Mouse (Mus musculus): Measurements from ENCODE around the gene Chrm5. TPM values are rescaled to one million over a fixed set of nuclear protein-coding genes. Genes with fewer than 3 reads are reported as not detected.

Gene Chrm5
- total RNA-seq (2014; fragmentation: Nextera tagmentation) (not detected in 2 replicates), total RNA-seq (2017) (not detected in 2 replicates), polyA plus RNA-seq (2012) (not detected in 2 replicates)

GRCm38 (mm10) chr2:112480669-112481068, at the start of gene Chrm5:
TSS of gene Chrm5 (minus strand) at chr2:112480769.
- ATAC-seq (ENCODE audit: extremely low read depth, insufficient number of reproducible peaks, low FRiP score, poor library complexity, severe bottlenecking): no peak
- peaks cover 11% of the 10 kb centered on the region for H3K27me3 ChIP-seq (ENCODE audit: insufficient read depth, low read length)
- TF ChIP-seq GATA2 (IDR thresholded peaks at IDR 0.05; ENCODE audit: borderline replicate concordance, low read depth, low read length): no peak
- TF ChIP-seq GATA1 (IDR thresholded peaks at IDR 0.05; ENCODE audit: borderline replicate concordance, low read length): no peak
- no peak for TF ChIP-seq TAL1 (conservative IDR thresholded peaks at IDR 0.05; ENCODE audit: low read depth, low read length)
- no peak for TF ChIP-seq CTCF (IDR thresholded peaks at IDR 0.05; ENCODE audit: low read depth, low read length)
- TF ChIP-seq POLR2AphosphoS5 (IDR thresholded peaks at IDR 0.05; ENCODE audit: insufficient replicate concordance, low read depth, low read length): no peak

GRCm38 (mm10) chr2:112526933-112527332, 46.4 kb upstream of the Chrm5 start:
- TF ChIP-seq GATA2 (IDR thresholded peaks at IDR 0.05; ENCODE audit: borderline replicate concordance, low read depth, low read length): no peak
- no peak for TF ChIP-seq GATA1 (IDR thresholded peaks at IDR 0.05; ENCODE audit: borderline replicate concordance, low read length)
- no peak for TF ChIP-seq POLR2AphosphoS5 (IDR thresholded peaks at IDR 0.05; ENCODE audit: insufficient replicate concordance, low read depth, low read length)
- no peak for TF ChIP-seq TAL1 (conservative IDR thresholded peaks at IDR 0.05; ENCODE audit: low read depth, low read length)
- no peak for TF ChIP-seq CTCF (IDR thresholded peaks at IDR 0.05; ENCODE audit: low read depth, low read length)
- H3K36me3 ChIP-seq (replicated peaks): peaks cover 14% of the 10 kb centered on the region
- peaks cover 3% of the 10 kb centered on the region for H3K9me3 ChIP-seq (replicated peaks)
- no peak overlapping the region for H3K4me3 ChIP-seq (ENCODE audit: low read depth, low read length)
- H3K27me3 ChIP-seq (ENCODE audit: insufficient read depth, low read length): no peaks in the 10 kb centered on the region
- no peak for DNase-seq (ENCODE audit: low spot score)
- ATAC-seq (ENCODE audit: extremely low read depth, insufficient number of reproducible peaks, low FRiP score, poor library complexity, severe bottlenecking): no peak
- H3K4me1 ChIP-seq (ENCODE audit: insufficient read depth, low read depth, low read length): no peaks in the 10 kb centered on the region; the same call in 1 of the 2 replicates

More at GRCm38 (mm10) chr2:112480669-112481068, at the start of gene Chrm5:
- H3K36me3 ChIP-seq (replicated peaks): no peaks in the 10 kb centered on the region
- H3K4me3 ChIP-seq (ENCODE audit: low read depth, low read length): no peak within 1 kb of the TSS
- DNase-seq (ENCODE audit: low spot score): no peak
- H3K4me1 ChIP-seq (ENCODE audit: insufficient read depth, low read depth, low read length): peaks cover 3% of the 10 kb centered on the region; the same call in 1 of the 2 replicates
- H3K9me3 ChIP-seq (replicated peaks): no peaks in the 10 kb centered on the region

- Histone ChIP-seq H3K36me3 (replicated peaks) (peaks cover 22% of the 10 kb centered on the region), H3K27me3 (ENCODE audit: insufficient read depth, low read length) (no peaks in the 10 kb centered on the region), H3K4me1 (ENCODE audit: insufficient read depth, low read depth, low read length) (peaks cover 2% of the 10 kb centered on the region), H3K4me3 (ENCODE audit: low read depth, low read length) (no peak overlapping the region), H3K9me3 (replicated peaks) (no peaks in the 10 kb centered on the region)
- DNase-seq (ENCODE audit: low spot score): no peak
- no peak for ATAC-seq (ENCODE audit: extremely low read depth, insufficient number of reproducible peaks, low FRiP score, poor library complexity, severe bottlenecking)
- TF ChIP-seq CTCF (IDR thresholded peaks at IDR 0.05; ENCODE audit: low read depth, low read length) (no peak), POLR2AphosphoS5 (IDR thresholded peaks at IDR 0.05; ENCODE audit: insufficient replicate concordance, low read depth, low read length) (no peak), TAL1 (conservative IDR thresholded peaks at IDR 0.05; ENCODE audit: low read depth, low read length) (no peak), GATA2 (IDR thresholded peaks at IDR 0.05; ENCODE audit: borderline replicate concordance, low read depth, low read length) (no peak), GATA1 (IDR thresholded peaks at IDR 0.05; ENCODE audit: borderline replicate concordance, low read length) (no peak)
Measured at GRCm38 (mm10) chr2:112520526-112521482, 40.2 kb upstream of the Chrm5 start.

- Histone ChIP-seq H3K36me3 (replicated peaks) (peaks cover 37% of the 10 kb centered on the region), H3K4me3 (ENCODE audit: low read depth, low read length) (no peak overlapping the region), H3K9me3 (replicated peaks) (no peaks in the 10 kb centered on the region), H3K27me3 (ENCODE audit: insufficient read depth, low read length) (no peaks in the 10 kb centered on the region), H3K4me1 (ENCODE audit: insufficient read depth, low read depth, low read length) (peaks cover 2% of the 10 kb centered on the region)
- ATAC-seq (ENCODE audit: extremely low read depth, insufficient number of reproducible peaks, low FRiP score, poor library complexity, severe bottlenecking): no peak
- DNase-seq (ENCODE audit: low spot score): no peak
- TF ChIP-seq POLR2AphosphoS5 (IDR thresholded peaks at IDR 0.05; ENCODE audit: insufficient replicate concordance, low read depth, low read length) (no peak), TAL1 (conservative IDR thresholded peaks at IDR 0.05; ENCODE audit: low read depth, low read length) (no peak), CTCF (IDR thresholded peaks at IDR 0.05; ENCODE audit: low read depth, low read length) (no peak), GATA1 (IDR thresholded peaks at IDR 0.05; ENCODE audit: borderline replicate concordance, low read length) (no peak), GATA2 (IDR thresholded peaks at IDR 0.05; ENCODE audit: borderline replicate concordance, low read depth, low read length) (no peak)
Measured at GRCm38 (mm10) chr2:112518541-112518940, 38.0 kb upstream of the Chrm5 start.

- ATAC-seq (ENCODE audit: extremely low read depth, insufficient number of reproducible peaks, low FRiP score, poor library complexity, severe bottlenecking) (no peak), DNase-seq (ENCODE audit: low spot score) (no peak)
- Histone ChIP-seq H3K9me3 (replicated peaks) (no peaks in the 10 kb centered on the region), H3K36me3 (replicated peaks) (peaks cover 33% of the 10 kb centered on the region), H3K4me1 (ENCODE audit: insufficient read depth, low read depth, low read length) (peaks cover 13% of the 10 kb centered on the region; the same call in 1 of the 2 replicates), H3K27me3 (ENCODE audit: insufficient read depth, low read length) (no peaks in the 10 kb centered on the region), H3K4me3 (ENCODE audit: low read depth, low read length) (no peak overlapping the region)
- TF ChIP-seq TAL1 (conservative IDR thresholded peaks at IDR 0.05; ENCODE audit: low read depth, low read length) (no peak), GATA2 (IDR thresholded peaks at IDR 0.05; ENCODE audit: borderline replicate concordance, low read depth, low read length) (no peak), POLR2AphosphoS5 (IDR thresholded peaks at IDR 0.05; ENCODE audit: insufficient replicate concordance, low read depth, low read length) (no peak), GATA1 (IDR thresholded peaks at IDR 0.05; ENCODE audit: borderline replicate concordance, low read length) (no peak), CTCF (IDR thresholded peaks at IDR 0.05; ENCODE audit: low read depth, low read length) (no peak)
Measured at GRCm38 (mm10) chr2:112517218-112517617, 36.6 kb upstream of the Chrm5 start.

- peaks cover 13% of the 10 kb centered on the region; the same call in 1 of the 2 replicates for H3K4me1 ChIP-seq (ENCODE audit: insufficient read depth, low read depth, low read length)
- DNase-seq (ENCODE audit: low spot score) (no peak), ATAC-seq (ENCODE audit: extremely low read depth, insufficient number of reproducible peaks, low FRiP score, poor library complexity, severe bottlenecking) (no peak)
- TF ChIP-seq GATA1 (IDR thresholded peaks at IDR 0.05; ENCODE audit: borderline replicate concordance, low read length) (no peak), POLR2AphosphoS5 (IDR thresholded peaks at IDR 0.05; ENCODE audit: insufficient replicate concordance, low read depth, low read length) (no peak), TAL1 (conservative IDR thresholded peaks at IDR 0.05; ENCODE audit: low read depth, low read length) (no peak), GATA2 (IDR thresholded peaks at IDR 0.05; ENCODE audit: borderline replicate concordance, low read depth, low read length) (no peak), CTCF (IDR thresholded peaks at IDR 0.05; ENCODE audit: low read depth, low read length) (no peak)
- no peaks in the 10 kb centered on the region for H3K9me3 ChIP-seq (replicated peaks)
- no peak overlapping the region for H3K4me3 ChIP-seq (ENCODE audit: low read depth, low read length)
- no peaks in the 10 kb centered on the region for H3K27me3 ChIP-seq (ENCODE audit: insufficient read depth, low read length)
- H3K36me3 ChIP-seq (replicated peaks): peaks cover 33% of the 10 kb centered on the region
Measured at GRCm38 (mm10) chr2:112516728-112517127, 36.2 kb upstream of the Chrm5 start.

All from G1E (cell line).